Mouse (Mus musculus): ENCODE data around the gene Izumo1. TPM values are rescaled to one million over a fixed set of nuclear protein-coding genes. Genes with fewer than 3 reads are reported as not detected.

The Izumo1 gene
- total and polyA plus RNA-seq, 3 experiments, result 0.17 to 0.44 (median 0.21) TPM

- no peak overlapping the region for H3K4me2 ChIP-seq (ENCODE audit: insufficient read depth, low read depth, poor library complexity, severe bottlenecking)
- peaks cover 33 to 84% of the 10 kb centered on the region in 2 experiments for H3K4me1 ChIP-seq (ENCODE audit: control insufficient read depth in 1 of 2, insufficient read depth in 2 of 2)
- in situ Hi-C loops (cut with MboI; ENCODE audit: low pct_ligation_motif_present, low pct_unique_long_range_greater_than_20kb, low sequenced_read_pairs) (no loop called here), dilution Hi-C loops (cut with MboI; ENCODE audit: extremely low pct_ligation_motif_present, extremely low pct_unique_long_range_greater_than_20kb, low sequenced_read_pairs) (no loop called here)
- no peaks in the 10 kb centered on the region for H3K79me2 ChIP-seq (replicated peaks; ENCODE audit: control insufficient read depth, extremely low read depth, insufficient read depth, poor library complexity, severe bottlenecking)
- peaks cover 0 to under 1% of the 10 kb centered on the region in 2 experiments for H3K36me3 ChIP-seq (replicated peaks in 1 of 2; ENCODE audit: control insufficient read depth in 1 of 2, insufficient read depth in 1 of 2, low read length in 1 of 2)
- H3K27ac ChIP-seq (ENCODE audit: insufficient read depth, low read depth), result no peak overlapping the region
- H3K9ac ChIP-seq (ENCODE audit: insufficient read depth, low read depth), result no peak overlapping the region
- H3K27me3 ChIP-seq (replicated peaks), result no peaks in the 10 kb centered on the region
- DNase-seq (ENCODE audit: extremely low read depth), result no peak
- H3K9me3 ChIP-seq (replicated peaks; ENCODE audit: low read length), result no peaks in the 10 kb centered on the region
- no peak overlapping the region for H3K4me3 ChIP-seq (replicated peaks in 1 of 3; ENCODE audit: low read depth in 2 of 3, low read length in 2 of 3, poor library complexity in 1 of 3)
- TF ChIP-seq IRF4 (IDR thresholded peaks at IDR 0.05; ENCODE audit: low read depth, low read length) (no peak), POLR2AphosphoS2 (IDR thresholded peaks at IDR 0.05; ENCODE audit: low read depth, low read length) (no peak), POLR2A (IDR thresholded peaks at IDR 0.05; ENCODE audit: low read depth, low read length) (no peak), NRF1 (IDR thresholded peaks at IDR 0.05; ENCODE audit: low read depth, low read length) (no peak), TBP (conservative IDR thresholded peaks at IDR 0.05; ENCODE audit: low read depth, low read length) (no peak), NELFE (IDR thresholded peaks at IDR 0.05; ENCODE audit: low read depth, low read length) (no peak), CHD2 (IDR thresholded peaks at IDR 0.05; ENCODE audit: low read length) (no peak), SIN3A (IDR thresholded peaks at IDR 0.05; ENCODE audit: low read length) (no peak), ETS1 (conservative IDR thresholded peaks at IDR 0.05; ENCODE audit: low read depth, low read length) (no peak), ZMIZ1 (IDR thresholded peaks at IDR 0.05; ENCODE audit: low read depth, low read length) (no peak), MEF2A (IDR thresholded peaks at IDR 0.05; ENCODE audit: borderline replicate concordance, low read depth, low read length) (no peak), HCFC1 (IDR thresholded peaks at IDR 0.05; ENCODE audit: low read depth, low read length) (no peak)
Observed at GRCm38 (mm10) chr7:45644183-45644582, 22.6 kb downstream of the Izumo1 start.

GRCm38 (mm10) chr7:45644872-45645590 is 23.4 kb downstream of the Izumo1 start:
- Histone ChIP-seq H3K36me3 (replicated peaks in 1 of 2; ENCODE audit: control insufficient read depth in 1 of 2, insufficient read depth in 1 of 2, low read length in 1 of 2) (no peaks in the 10 kb centered on the region), H3K4me2 (ENCODE audit: insufficient read depth, low read depth, poor library complexity, severe bottlenecking) (peak overlapping the region; percentile 24), H3K27ac (ENCODE audit: insufficient read depth, low read depth) (peak overlapping the region; percentile 39; the same call in 1 of the 2 replicates), H3K9ac (ENCODE audit: insufficient read depth, low read depth) (peak overlapping the region; percentile 30; the same call in 1 of the 2 replicates), H3K9me3 (replicated peaks; ENCODE audit: low read length) (no peaks in the 10 kb centered on the region), H3K79me2 (replicated peaks; ENCODE audit: control insufficient read depth, extremely low read depth, insufficient read depth, poor library complexity, severe bottlenecking) (no peaks in the 10 kb centered on the region), H3K27me3 (replicated peaks) (no peaks in the 10 kb centered on the region), H3K4me1 (ENCODE audit: control insufficient read depth in 1 of 2, insufficient read depth in 2 of 2) (peaks cover 33 to 75% of the 10 kb centered on the region in 2 experiments), H3K4me3 (replicated peaks in 1 of 3; ENCODE audit: low read depth in 2 of 3, low read length in 2 of 3, poor library complexity in 1 of 3) (no peak overlapping the region)
- no peak for TF ChIP-seq UBTF (IDR thresholded peaks at IDR 0.05; ENCODE audit: low read depth, low read length)
- no peak for TF ChIP-seq ELF1 (IDR thresholded peaks at IDR 0.05; ENCODE audit: low read depth, low read length)
- 0 out of 2 replicates have a peak, but pooled peaks have one; percentile 61 for TF ChIP-seq CHD1 (IDR thresholded peaks at IDR 0.05; ENCODE audit: low read depth, low read length)
- TF ChIP-seq MAX (IDR thresholded peaks at IDR 0.05; ENCODE audit: low read length), result peak; percentile 17; the same call in 1 of the 2 replicates
- peak; percentile 59; the same call in 1 of the 2 replicates for TF ChIP-seq MEF2A (IDR thresholded peaks at IDR 0.05; ENCODE audit: borderline replicate concordance, low read depth, low read length)
- 0 out of 2 replicates have a peak, but pooled peaks have one; percentile 32 for TF ChIP-seq MXI1 (IDR thresholded peaks at IDR 0.05; ENCODE audit: low read depth, low read length)
- TF ChIP-seq EP300 (IDR thresholded peaks at IDR 0.05; ENCODE audit: low read length), result 0 out of 2 replicates have a peak, but pooled peaks have one; percentile 29
- TF ChIP-seq NRF1 (IDR thresholded peaks at IDR 0.05; ENCODE audit: low read depth, low read length), result no peak
- TF ChIP-seq JUN (IDR thresholded peaks at IDR 0.05; ENCODE audit: insufficient read depth, low read depth, low read length), result no peak
- no peak for TF ChIP-seq GABPA (IDR thresholded peaks at IDR 0.05; ENCODE audit: insufficient replicate concordance, low read depth, low read length)
- TF ChIP-seq POLR2AphosphoS2 (IDR thresholded peaks at IDR 0.05; ENCODE audit: low read depth, low read length), result no peak
- TF ChIP-seq TBP (conservative IDR thresholded peaks at IDR 0.05; ENCODE audit: low read depth, low read length), result no peak
- 0 out of 2 replicates have a peak, but pooled peaks have one; percentile 56 for TF ChIP-seq MAZ (IDR thresholded peaks at IDR 0.05; ENCODE audit: low read depth, low read length)
- no peak for TF ChIP-seq TCF12 (IDR thresholded peaks at IDR 0.05; ENCODE audit: low read depth, low read length)
- no peak for TF ChIP-seq HCFC1 (IDR thresholded peaks at IDR 0.05; ENCODE audit: low read depth, low read length)
- no peak for TF ChIP-seq IRF4 (IDR thresholded peaks at IDR 0.05; ENCODE audit: low read depth, low read length)
- 0 out of 2 replicates have a peak, but pooled peaks have one; percentile 32 for TF ChIP-seq ZMIZ1 (IDR thresholded peaks at IDR 0.05; ENCODE audit: low read depth, low read length)
- no peak for TF ChIP-seq POLR2A (IDR thresholded peaks at IDR 0.05; ENCODE audit: low read depth, low read length)
- DNase-seq (ENCODE audit: extremely low read depth), result peak; percentile 33
- in situ Hi-C loops (cut with MboI; ENCODE audit: low pct_ligation_motif_present, low pct_unique_long_range_greater_than_20kb, low sequenced_read_pairs), result no loop called here
- dilution Hi-C loops (cut with MboI; ENCODE audit: extremely low pct_ligation_motif_present, extremely low pct_unique_long_range_greater_than_20kb, low sequenced_read_pairs), result no loop called here

All from CH12.LX (cell line).